Mouse (Mus musculus) heart, embryonic 16.5 days (tissue): ENCODE measurements around the gene Olfr374. TPM values are rescaled to one million over a fixed set of nuclear protein-coding genes. Genes with fewer than 3 reads are reported as not detected.

Experiments used
- ATAC-seq: fragments of 200-750 bp; cut with Nextera tagmentation; replicated peaks from 2 replicates; pipeline ENCODE4 v1.8.0; 2017; ENCODE audit warnings: moderate number of reproducible peaks; ENCODE audit not compliant: insufficient read depth, low FRiP score; ENCODE audit errors: extremely low read depth
- H3K27ac ChIP-seq: fragments of 300-500 bp; sonication (generic); 2 replicates; pipeline ENCODE4 v1.5.1; 2014; ENCODE audit warnings: mild to moderate bottlenecking, low read length, control low read depth, moderate library complexity
- H3K27me3 ChIP-seq: fragments of 300-500 bp; sonication (generic); 2 replicates; pipeline ENCODE4 v1.6.1; 2014; ENCODE audit warnings: low read length, mixed read lengths; ENCODE audit not compliant: control insufficient read depth, insufficient read depth
- H3K36me3 ChIP-seq: fragments of 300-500 bp; sonication (generic); 2 replicates; pipeline ENCODE4 v1.6.1; 2014; ENCODE audit not compliant: control insufficient read depth, insufficient read depth
- H3K4me1 ChIP-seq: fragments of 300-500 bp; sonication (generic); 2 replicates; pipeline ENCODE4 v1.6.1; 2014; ENCODE audit warnings: low read length, mixed read lengths; ENCODE audit not compliant: control insufficient read depth, insufficient read depth
- H3K4me2 ChIP-seq: fragments of 300-500 bp; sonication (generic); 2 replicates; pipeline ENCODE4 v1.6.1; 2014; ENCODE audit warnings: low read depth, mild to moderate bottlenecking, control low read depth, low read length
- H3K4me3 ChIP-seq: fragments of 300-500 bp; sonication (generic); 2 replicates; pipeline ENCODE4 v1.5.1; 2014; ENCODE audit warnings: mild to moderate bottlenecking, control low read depth, low read length
- H3K9ac ChIP-seq: fragments of 300-500 bp; sonication (generic); 2 replicates; pipeline ENCODE4 v1.6.1; 2014; ENCODE audit warnings: low read length, control low read depth
- H3K9me3 ChIP-seq: fragments of 300-500 bp; sonication (generic); replicated peaks from 2 replicates; pipeline ENCODE4 v1.6.1; 2016; ENCODE audit warnings: low read length; ENCODE audit not compliant: control insufficient read depth
- WGBS: fragments of 180-500 bp; shearing (Covaris S2); extraction: QIAGEN DNeasy Blood & Tissue Kit; methylation state at CpG from one replicate; pipeline ENCODE4 v1.1.7; 2014; 5-methylcytosine and 5-hydroxymethylcytosine counted together
- polyA plus RNA-seq: library from polyadenylated mRNA; unstranded; fragments of >200 nt; fragmentation: Nextera tagmentation; extraction: Ambion mirVana; gene quantifications from 2 replicates; pipeline ENCODE4 v1.2.1, GENCODE M21; 2015

The Olfr374 gene
- polyA plus RNA-seq, 1 experiment from 2014 or later: not detected

GRCm38 (mm10) chr8:72132891-72133290 lies 26.1 kb downstream of the Olfr374 start:
- H3K4me2 ChIP-seq: no peak overlapping the region
- H3K9me3 ChIP-seq: no peaks in the 10 kb centered on the region
- ATAC-seq: no peak
- peaks cover 30% of the 10 kb centered on the region for H3K4me1 ChIP-seq
- no peak overlapping the region for H3K4me3 ChIP-seq
- no peaks in the 10 kb centered on the region for H3K36me3 ChIP-seq
- H3K9ac ChIP-seq: no peak overlapping the region
- H3K27me3 ChIP-seq: no peaks in the 10 kb centered on the region
- peak overlapping the region; percentile 5 for H3K27ac ChIP-seq
- 57% methylated on average over 1 of the region's 1 CpGs for WGBS

DNA sequence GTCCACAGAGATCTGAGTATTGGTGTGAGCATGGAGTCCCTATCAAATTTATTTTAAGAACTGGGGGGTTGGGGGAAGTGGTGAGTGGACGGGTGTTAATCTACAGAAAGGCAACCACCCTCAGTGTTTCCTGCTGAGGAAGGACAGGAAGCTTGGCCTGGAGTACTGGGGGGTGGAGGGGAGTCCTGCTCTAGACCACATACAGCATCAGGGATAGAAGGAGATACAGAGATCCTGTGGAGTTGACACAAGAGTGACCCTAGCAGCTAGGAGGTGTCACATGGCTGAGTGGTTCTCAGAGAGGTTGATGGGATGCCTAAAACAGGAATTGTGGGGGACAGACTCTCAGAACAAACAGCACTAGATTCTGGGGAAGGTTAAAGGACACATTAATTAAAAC lies 26.7 kb downstream of the Olfr374 start:
- no peak overlapping the region for H3K9ac ChIP-seq
- no peak overlapping the region for H3K4me2 ChIP-seq
- H3K27ac ChIP-seq: peak overlapping the region; percentile 5
- H3K4me1 ChIP-seq: peaks cover 34% of the 10 kb centered on the region
- WGBS: 11% methylated on average over 1 of the region's 1 CpGs
- H3K4me3 ChIP-seq: no peak overlapping the region
- no peak for ATAC-seq
- H3K36me3 ChIP-seq: peaks cover 4% of the 10 kb centered on the region
- H3K27me3 ChIP-seq: no peaks in the 10 kb centered on the region
- no peaks in the 10 kb centered on the region for H3K9me3 ChIP-seq

- peak within 1 kb of the TSS; percentile 87 for H3K4me3 ChIP-seq
- peak; percentile 82 for ATAC-seq
- H3K9ac ChIP-seq: peak within 1 kb of the TSS; percentile 98
- peaks cover 18% of the 10 kb centered on the region for H3K36me3 ChIP-seq
- H3K4me2 ChIP-seq: peak within 1 kb of the TSS; percentile 79
- H3K9me3 ChIP-seq: no peaks in the 10 kb centered on the region
- WGBS: 2% methylated on average over 38 of the region's 49 CpGs
- peaks cover 37% of the 10 kb centered on the region for H3K4me1 ChIP-seq
- H3K27ac ChIP-seq: peak within 1 kb of the TSS; percentile 98
- no peaks in the 10 kb centered on the region for H3K27me3 ChIP-seq
These were observed 28.1 kb downstream of the Olfr374 start, which contains the start of gene Tpm4 for GRCm38 (mm10) chr8:72134756-72135445. Gene Tpm4, plus strand, starts transcription at chr8:72134975.

- Histone ChIP-seq H3K4me1 (peaks cover 37% of the 10 kb centered on the region), H3K4me2 (peak overlapping the region; percentile 79), H3K27ac (peak overlapping the region; percentile 98), H3K4me3 (peak overlapping the region; percentile 87), H3K9ac (peak overlapping the region; percentile 98), H3K27me3 (no peaks in the 10 kb centered on the region), H3K36me3 (peaks cover 19% of the 10 kb centered on the region), H3K9me3 (no peaks in the 10 kb centered on the region)
- peak; percentile 69 for ATAC-seq
- under 1% methylated on average over 62 of the region's 62 CpGs for WGBS
These were observed 28.8 kb downstream of the Olfr374 start for GRCm38 (mm10) chr8:72135446-72136301.

DNA sequence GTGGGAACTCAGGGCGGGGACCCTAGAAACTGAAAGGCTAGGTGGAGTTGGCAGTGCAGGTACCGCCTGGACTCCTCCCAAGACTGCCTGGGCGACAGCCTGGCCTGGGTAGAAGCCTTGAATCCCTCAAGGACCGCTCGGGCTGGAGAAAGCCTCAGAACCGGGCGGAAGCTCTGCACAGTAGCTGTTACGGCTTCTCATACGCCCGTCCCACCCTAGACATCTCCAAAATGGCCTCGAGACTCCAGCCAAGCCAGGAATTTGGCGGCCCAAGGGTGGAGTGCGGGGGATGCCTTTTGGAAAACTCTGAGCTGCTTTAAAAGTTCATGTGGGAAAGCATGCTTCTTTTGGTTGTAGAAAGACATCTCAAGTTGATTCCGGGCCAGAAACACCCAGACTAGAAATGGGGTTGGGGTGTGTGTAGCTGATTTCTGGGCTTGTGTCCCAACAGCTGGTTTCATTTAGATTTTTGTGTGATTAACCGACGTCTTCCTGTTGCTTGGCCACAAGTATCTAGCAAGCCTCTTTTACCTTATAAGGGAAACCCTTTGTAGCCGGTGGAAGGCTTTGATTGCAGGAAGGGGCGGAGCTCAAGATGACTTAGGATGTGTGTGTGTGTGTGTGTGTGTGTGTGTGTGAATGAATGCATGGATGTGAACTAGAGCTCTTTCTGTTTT lies 29.6 kb downstream of the Olfr374 start:
- Histone ChIP-seq H3K9me3 (no peaks in the 10 kb centered on the region), H3K4me3 (peak overlapping the region; percentile 87), H3K4me1 (peaks cover 37% of the 10 kb centered on the region), H3K4me2 (peak overlapping the region; percentile 79), H3K27ac (peak overlapping the region; percentile 98), H3K9ac (peak overlapping the region; percentile 98), H3K27me3 (no peaks in the 10 kb centered on the region), H3K36me3 (peaks cover 27% of the 10 kb centered on the region)
- under 1% methylated on average over 18 of the region's 18 CpGs for WGBS
- ATAC-seq: peak; percentile 46

GRCm38 (mm10) chr8:72137431-72137830 lies 30.6 kb downstream of the Olfr374 start:
- no peak overlapping the region; the same call in 1 of the 2 replicates for H3K27ac ChIP-seq
- H3K9me3 ChIP-seq: no peaks in the 10 kb centered on the region
- ATAC-seq: no peak
- H3K36me3 ChIP-seq: peaks cover 36% of the 10 kb centered on the region
- H3K9ac ChIP-seq: peak overlapping the region; percentile 98
- H3K4me2 ChIP-seq: peak overlapping the region; percentile 79
- peaks cover 37% of the 10 kb centered on the region for H3K4me1 ChIP-seq
- no peaks in the 10 kb centered on the region for H3K27me3 ChIP-seq
- WGBS: 74% methylated on average over 2 of the region's 2 CpGs
- H3K4me3 ChIP-seq: peak overlapping the region; percentile 87; the same call in 1 of the 2 replicates

DNA sequence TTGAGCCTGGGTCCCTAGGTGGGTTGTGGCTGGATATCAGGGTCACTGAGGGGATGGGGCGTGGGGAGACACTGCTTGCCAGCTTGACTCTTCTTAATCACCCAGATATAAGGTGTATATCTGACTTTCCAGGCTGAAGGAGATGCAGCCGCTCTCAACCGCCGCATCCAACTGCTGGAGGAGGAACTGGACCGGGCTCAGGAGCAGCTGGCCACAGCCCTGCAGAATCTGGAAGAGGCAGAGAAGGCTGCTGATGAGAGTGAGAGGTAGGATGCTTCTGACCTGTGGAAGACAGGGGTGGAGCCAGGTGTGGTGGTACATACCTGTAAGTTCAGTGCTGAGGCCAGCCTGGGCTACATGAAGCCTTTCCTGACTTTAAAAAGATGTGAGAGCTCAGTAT lies 31.6 kb downstream of the Olfr374 start:
- no peaks in the 10 kb centered on the region for H3K9me3 ChIP-seq
- no peak for ATAC-seq

GRCm38 (mm10) chr8:72143256-72143824 lies 36.5 kb downstream of the Olfr374 start:
- H3K27me3 ChIP-seq: no peaks in the 10 kb centered on the region
- WGBS: 83% methylated on average over 13 of the region's 13 CpGs
- no peak for ATAC-seq

More for the DNA sequence above, 31.6 kb downstream of the Olfr374 start:
- Histone ChIP-seq H3K27me3 (no peaks in the 10 kb centered on the region), H3K9ac (no peak overlapping the region), H3K36me3 (peaks cover 44% of the 10 kb centered on the region), H3K4me1 (peaks cover 26% of the 10 kb centered on the region), H3K27ac (no peak overlapping the region), H3K4me3 (no peak overlapping the region), H3K4me2 (no peak overlapping the region)
- 93% methylated on average over 5 of the region's 5 CpGs for WGBS

More at GRCm38 (mm10) chr8:72143256-72143824, 36.5 kb downstream of the Olfr374 start:
- Histone ChIP-seq H3K4me1 (peaks cover 23% of the 10 kb centered on the region), H3K4me3 (no peak overlapping the region), H3K36me3 (peaks cover 86% of the 10 kb centered on the region), H3K27ac (no peak overlapping the region), H3K4me2 (no peak overlapping the region), H3K9me3 (no peaks in the 10 kb centered on the region), H3K9ac (no peak overlapping the region)
